Mouse (Mus musculus) neural tube, embryonic 15.5 days (tissue): ENCODE data around the gene Adpgk. TPM values are rescaled to one million over a fixed set of nuclear protein-coding genes. Genes with fewer than 3 reads are reported as not detected.

ENCODE experiments used
- ATAC-seq: fragments of 200-750 bp; cut with Nextera tagmentation; 2 replicates; pipeline ENCODE4 v1.8.0; 2017; ENCODE audit warnings: mild to moderate bottlenecking, moderate TSS enrichment, moderate library complexity; ENCODE audit not compliant: low FRiP score
- H3K27ac ChIP-seq: fragments of 300-500 bp; sonication (generic); replicated peaks from 2 replicates; pipeline ENCODE4 v1.5.1; 2015; ENCODE audit warnings: mild to moderate bottlenecking, inconsistent platforms
- H3K27me3 ChIP-seq: fragments of 300-500 bp; sonication (generic); replicated peaks from 2 replicates; pipeline ENCODE4 v1.6.1; 2015; ENCODE audit warnings: inconsistent platforms
- H3K36me3 ChIP-seq: fragments of 300-500 bp; sonication (generic); 2 replicates; pipeline ENCODE4 v1.6.1; 2015; ENCODE audit warnings: inconsistent platforms
- H3K4me1 ChIP-seq: fragments of 300-500 bp; sonication (generic); 2 replicates; pipeline ENCODE4 v1.6.1; 2015; ENCODE audit warnings: inconsistent platforms
- H3K4me2 ChIP-seq: fragments of 300-500 bp; sonication (generic); 2 replicates; pipeline ENCODE4 v1.6.1; 2015; ENCODE audit warnings: inconsistent platforms, mild to moderate bottlenecking, moderate library complexity
- H3K4me3 ChIP-seq: fragments of 300-500 bp; sonication (generic); replicated peaks from 2 replicates; pipeline ENCODE4 v1.5.1; 2015; ENCODE audit warnings: mild to moderate bottlenecking, inconsistent platforms
- H3K9ac ChIP-seq: fragments of 300-500 bp; sonication (generic); replicated peaks from 2 replicates; pipeline ENCODE4 v1.6.1; 2015; ENCODE audit warnings: mild to moderate bottlenecking, inconsistent platforms
- H3K9me3 ChIP-seq: fragments of 300-500 bp; sonication (generic); replicated peaks from 2 replicates; pipeline ENCODE4 v1.6.1; 2016; ENCODE audit warnings: inconsistent platforms
- WGBS: fragments of 180-500 bp; shearing (Covaris S2); methylation state at CpG from one replicate; pipeline ENCODE4 v1.1.7; 2015; ENCODE audit warnings: mixed read lengths; 5-methylcytosine and 5-hydroxymethylcytosine counted together
- polyA plus RNA-seq: library from polyadenylated mRNA; unstranded; fragments of >200 nt; fragmentation: Nextera tagmentation; extraction: Ambion mirVana; gene quantifications from 2 replicates; pipeline ENCODE4 v1.2.1, GENCODE M21; 2015

Gene Adpgk
- 24.1 and 26.5 TPM in 2 replicates for polyA plus RNA-seq

DNA sequence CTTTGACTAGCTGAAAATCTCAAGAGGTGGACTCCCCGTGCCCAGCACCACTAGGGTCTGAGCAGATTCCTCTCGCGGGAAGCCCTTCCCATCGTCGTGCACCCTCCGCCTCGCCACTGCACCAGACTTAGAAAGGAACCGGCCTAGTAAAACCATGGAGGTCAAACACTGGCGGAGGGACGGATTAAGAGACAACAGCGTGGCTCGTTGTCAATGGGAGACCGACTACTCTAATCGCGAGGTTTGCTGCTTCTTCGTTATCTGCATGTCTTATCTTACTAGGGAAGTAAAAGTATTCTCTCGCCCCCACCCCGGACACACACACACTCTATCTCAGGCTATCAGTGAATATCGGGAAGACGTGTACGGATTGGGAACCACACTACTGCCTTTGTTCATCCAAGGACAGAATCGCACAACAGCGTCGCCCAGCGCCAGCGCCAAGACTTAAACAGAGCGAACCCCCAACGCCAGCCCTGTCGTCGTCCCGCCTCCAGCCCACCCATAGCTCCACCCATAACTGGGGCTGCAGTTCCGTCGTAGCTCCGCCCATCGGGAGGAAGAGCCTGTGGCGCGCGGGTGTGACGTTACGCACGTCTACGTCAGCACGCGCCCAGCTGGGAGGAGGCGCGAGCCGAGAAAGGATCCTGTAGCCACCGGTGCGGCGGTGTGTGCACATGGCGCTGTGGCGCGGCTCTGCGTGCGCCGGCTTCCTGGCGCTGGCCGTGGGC is at the start of gene Adpgk:
Adpgk (plus strand) TSS at position 602 of the 731 bp plus-strand sequence.
- peak; percentile 99 for ATAC-seq
- WGBS: 1% methylated on average over 57 of the region's 58 CpGs
- H3K36me3 ChIP-seq: no peaks in the 10 kb centered on the region

DNA sequence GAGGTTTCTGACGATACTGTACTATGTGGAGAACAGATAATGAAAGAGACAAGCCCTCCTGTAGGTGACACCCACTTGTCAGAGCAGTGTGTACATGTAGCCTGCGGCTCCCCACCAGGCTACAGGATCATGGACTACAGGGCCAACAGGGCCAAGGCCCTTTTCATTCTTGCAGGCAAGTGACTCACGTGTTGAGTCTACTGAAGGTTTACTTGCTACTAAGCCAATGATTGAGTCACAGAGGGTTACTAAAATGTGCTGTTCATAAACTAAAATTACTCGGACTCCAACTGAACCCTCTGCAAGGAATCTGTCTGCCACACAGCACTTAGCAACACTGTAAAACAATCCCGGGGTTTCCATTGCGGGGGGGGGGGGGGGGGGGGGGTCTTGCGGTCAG is 46.2 kb upstream of the Adpgk start:
- no peaks in the 10 kb centered on the region for H3K36me3 ChIP-seq
- H3K4me1 ChIP-seq: 0 out of 2 replicates have a peak, but pooled peaks cover 5% of the 10 kb centered on the region
- H3K4me2 ChIP-seq: no peak overlapping the region
- H3K27me3 ChIP-seq: no peaks in the 10 kb centered on the region
- H3K9ac ChIP-seq: no peak overlapping the region
- H3K27ac ChIP-seq: no peak overlapping the region
- no peak overlapping the region for H3K4me3 ChIP-seq
- no peak for ATAC-seq
- no peaks in the 10 kb centered on the region for H3K9me3 ChIP-seq
- 63% methylated on average over 7 of the region's 7 CpGs for WGBS

More for the DNA sequence above, at the start of gene Adpgk:
- Histone ChIP-seq H3K4me1 (peaks cover 30% of the 10 kb centered on the region), H3K4me3 (peak within 1 kb of the TSS; percentile 98), H3K9ac (peak within 1 kb of the TSS; percentile 97), H3K27me3 (no peaks in the 10 kb centered on the region), H3K9me3 (no peaks in the 10 kb centered on the region), H3K4me2 (peak within 1 kb of the TSS; percentile 72), H3K27ac (peak within 1 kb of the TSS; percentile 94)

DNA sequence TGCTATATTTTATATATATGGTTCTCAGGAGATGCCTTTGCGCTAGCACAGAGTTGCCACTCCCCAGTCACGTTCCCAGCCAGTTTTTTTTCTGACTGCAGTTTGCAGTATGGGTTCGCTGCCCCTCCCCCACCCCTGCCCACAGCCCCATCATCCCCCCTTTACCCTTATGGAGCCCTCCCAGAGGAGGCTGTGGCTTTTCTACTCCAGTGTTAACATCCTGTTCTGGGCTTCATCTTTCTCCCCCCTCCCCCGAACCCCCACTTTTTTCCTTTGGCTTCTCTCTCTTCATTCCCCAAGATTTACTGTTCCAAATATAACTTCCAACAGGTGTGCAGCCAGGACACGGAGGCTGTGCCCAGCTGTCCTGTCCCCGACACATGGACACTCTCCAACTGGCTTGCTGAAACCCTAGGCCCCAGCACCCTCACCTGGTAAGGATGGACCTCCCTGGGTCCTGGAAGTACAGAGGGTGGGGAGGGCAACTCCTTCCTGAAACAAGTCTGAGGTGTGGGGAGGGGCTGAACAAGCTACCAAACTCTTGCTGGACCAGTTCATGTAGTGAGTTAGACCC is 44.8 kb upstream of the Adpgk start:
- Histone ChIP-seq H3K4me1 (0 out of 2 replicates have a peak, but pooled peaks cover 5% of the 10 kb centered on the region), H3K36me3 (no peaks in the 10 kb centered on the region), H3K4me3 (no peak overlapping the region), H3K27ac (no peak overlapping the region), H3K27me3 (no peaks in the 10 kb centered on the region), H3K4me2 (no peak overlapping the region), H3K9me3 (no peaks in the 10 kb centered on the region), H3K9ac (no peak overlapping the region)
- no peak for ATAC-seq
- WGBS: 60% methylated on average over 6 of the region's 6 CpGs

DNA sequence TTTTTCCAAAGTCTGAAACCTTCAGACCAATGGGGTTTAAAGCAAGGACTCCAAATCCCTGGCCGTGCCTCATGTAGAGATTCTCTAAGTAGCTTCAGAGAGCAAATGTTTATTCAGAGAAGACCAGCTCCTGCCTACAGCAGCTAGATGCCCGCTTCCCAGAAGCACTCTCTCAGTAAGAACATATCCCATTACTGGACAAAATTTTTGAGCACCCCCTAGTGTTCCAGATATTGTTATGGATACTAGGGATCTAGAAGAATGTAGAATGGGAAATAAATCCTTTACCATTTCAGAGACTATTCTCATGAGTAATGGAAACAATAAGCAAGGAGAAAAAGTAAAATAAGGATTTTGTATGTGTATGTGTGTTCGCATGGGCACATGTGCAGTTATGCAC is 42.0 kb upstream of the Adpgk start:
- 82% methylated on average over 3 of the region's 3 CpGs for WGBS
- Histone ChIP-seq H3K4me2 (no peak overlapping the region), H3K36me3 (no peaks in the 10 kb centered on the region), H3K4me1 (0 out of 2 replicates have a peak, but pooled peaks cover 5% of the 10 kb centered on the region), H3K27me3 (no peaks in the 10 kb centered on the region), H3K4me3 (no peak overlapping the region), H3K27ac (no peak overlapping the region), H3K9ac (no peak overlapping the region), H3K9me3 (no peaks in the 10 kb centered on the region)
- ATAC-seq: no peak

DNA sequence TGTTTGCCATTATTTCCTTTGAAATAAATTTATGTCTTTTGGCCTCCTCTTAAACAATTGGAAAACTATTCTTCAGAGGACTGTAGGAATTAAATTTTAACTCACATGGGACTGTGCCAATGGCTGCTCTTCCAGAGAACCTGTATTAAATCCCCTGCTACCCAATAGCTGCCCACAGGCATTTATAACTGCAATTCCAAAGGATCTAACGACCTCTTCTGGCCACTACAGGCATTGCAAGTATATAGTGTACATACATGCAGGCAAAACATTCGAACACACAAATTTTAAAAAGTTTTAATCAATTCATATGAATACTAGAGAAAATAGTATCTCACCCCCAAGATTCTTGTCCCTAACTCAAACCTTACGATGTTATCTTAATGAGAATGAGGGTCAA is 41.1 kb upstream of the Adpgk start:
- no peaks in the 10 kb centered on the region for H3K9me3 ChIP-seq
- H3K27ac ChIP-seq: no peak overlapping the region
- no peaks in the 10 kb centered on the region for H3K36me3 ChIP-seq
- H3K27me3 ChIP-seq: no peaks in the 10 kb centered on the region
- 64% methylated on average over 3 of the region's 3 CpGs for WGBS
- H3K4me1 ChIP-seq: 0 out of 2 replicates have a peak, but pooled peaks cover 9% of the 10 kb centered on the region
- H3K9ac ChIP-seq: no peak overlapping the region
- ATAC-seq: no peak
- no peak overlapping the region for H3K4me2 ChIP-seq
- no peak overlapping the region for H3K4me3 ChIP-seq

DNA sequence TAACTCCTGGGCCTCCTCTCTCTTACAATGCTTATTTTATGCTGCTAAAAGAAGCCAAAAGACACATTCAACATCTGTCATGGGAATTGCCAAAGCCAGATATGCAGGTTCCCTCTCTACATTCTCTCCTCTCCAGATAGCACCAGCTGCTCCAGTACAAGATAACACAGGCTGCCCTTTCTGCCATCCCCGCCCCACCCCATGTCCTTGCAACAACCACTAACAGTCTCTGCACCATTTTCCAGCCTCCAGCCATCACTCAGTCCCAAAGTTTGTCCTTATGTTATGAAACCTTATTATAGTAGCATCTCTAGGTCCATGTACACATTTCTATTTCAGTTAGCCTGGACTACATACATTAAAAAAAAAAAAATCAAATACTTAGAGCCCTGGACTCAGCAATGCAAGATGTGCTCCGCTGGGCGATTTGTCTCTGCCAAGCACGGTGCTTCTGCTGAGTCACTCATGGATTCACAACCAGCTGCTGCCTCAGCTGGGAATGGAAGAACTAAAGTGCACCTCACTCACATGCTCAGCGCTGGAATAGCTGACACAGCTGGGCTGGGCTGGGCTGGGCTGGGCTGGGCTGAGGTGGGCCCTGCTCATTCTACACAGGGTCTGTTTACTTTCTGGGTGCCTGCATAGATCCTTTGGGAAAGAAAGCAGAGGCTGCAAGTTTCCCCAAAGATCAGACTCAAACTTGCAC is 36.5 kb upstream of the Adpgk start:
- Histone ChIP-seq H3K4me3 (no peak overlapping the region), H3K4me2 (no peak overlapping the region), H3K4me1 (peaks cover 9% of the 10 kb centered on the region), H3K9me3 (no peaks in the 10 kb centered on the region), H3K27ac (no peak overlapping the region), H3K36me3 (no peaks in the 10 kb centered on the region), H3K27me3 (no peaks in the 10 kb centered on the region), H3K9ac (no peak overlapping the region)
- ATAC-seq: no peak
- WGBS: 63% methylated on average over 5 of the region's 5 CpGs

DNA sequence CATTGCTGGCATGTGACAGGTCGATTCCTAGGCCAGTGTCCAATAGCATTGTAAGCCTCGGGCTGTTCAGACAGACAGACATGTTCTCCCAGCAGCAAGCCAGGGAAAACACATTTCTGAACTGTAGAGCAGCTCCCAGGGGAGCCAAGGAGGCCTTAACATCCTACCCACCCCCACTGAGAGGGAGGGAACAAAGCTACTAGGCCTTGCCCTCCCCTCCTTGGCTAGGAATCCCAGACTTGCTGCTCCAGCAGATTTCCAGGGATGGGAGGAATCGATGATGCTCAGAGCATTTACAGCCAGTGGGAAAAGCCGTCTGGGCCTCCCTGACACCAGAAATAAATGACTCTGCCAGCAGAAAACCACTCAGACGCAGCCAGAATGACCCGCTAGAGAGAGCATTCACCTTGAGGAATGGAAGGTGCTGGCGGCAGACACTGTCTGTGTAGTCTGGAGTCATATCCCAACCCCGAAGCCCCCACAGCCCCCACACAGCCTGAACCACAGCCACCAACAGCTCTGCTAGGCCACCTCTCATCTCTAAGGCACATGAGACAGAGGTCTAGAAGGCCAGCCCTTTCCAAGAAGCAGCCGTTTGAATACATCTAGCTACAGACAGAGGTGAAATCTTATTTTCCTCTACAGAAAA is 31.4 kb upstream of the Adpgk start:
- peaks cover 24% of the 10 kb centered on the region for H3K4me1 ChIP-seq
- no peak overlapping the region for H3K4me3 ChIP-seq
- no peak overlapping the region for H3K9ac ChIP-seq
- peak; percentile 59 for ATAC-seq
- whole genome bisulfite sequencing: 40% methylated on average over 9 of the region's 9 CpGs
- H3K36me3 ChIP-seq: no peaks in the 10 kb centered on the region
- H3K4me2 ChIP-seq: no peak overlapping the region
- H3K27ac ChIP-seq: peak overlapping the region; percentile 72
- H3K27me3 ChIP-seq: no peaks in the 10 kb centered on the region
- H3K9me3 ChIP-seq: no peaks in the 10 kb centered on the region

DNA sequence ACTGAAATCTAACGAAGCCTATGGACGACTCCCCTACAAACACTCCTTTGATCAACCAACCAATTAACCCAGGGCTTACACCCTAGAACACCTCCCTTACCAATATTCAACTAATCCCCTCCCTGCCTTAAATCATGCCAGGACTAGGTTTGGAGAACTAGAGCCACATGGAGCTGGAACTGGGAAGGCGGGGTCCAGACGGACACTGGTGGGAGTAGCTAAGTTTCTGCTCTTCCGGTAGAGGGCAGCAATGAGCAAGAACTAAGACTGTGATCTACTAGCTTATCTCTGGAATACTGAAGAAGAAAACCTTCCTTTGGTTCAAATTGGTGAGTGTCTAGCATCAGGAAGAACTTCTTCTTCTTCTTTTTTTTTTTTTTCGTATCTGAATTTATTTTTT is 25.0 kb upstream of the Adpgk start:
- H3K27ac ChIP-seq: no peak overlapping the region
- no peaks in the 10 kb centered on the region for H3K36me3 ChIP-seq
- no peaks in the 10 kb centered on the region for H3K9me3 ChIP-seq
- H3K4me3 ChIP-seq: no peak overlapping the region
- no peak overlapping the region for H3K4me2 ChIP-seq
- H3K9ac ChIP-seq: no peak overlapping the region
- 60% methylated on average over 6 of the region's 6 CpGs for WGBS
- no peak for ATAC-seq
- peaks cover 13% of the 10 kb centered on the region for H3K4me1 ChIP-seq
- H3K27me3 ChIP-seq: no peaks in the 10 kb centered on the region

DNA sequence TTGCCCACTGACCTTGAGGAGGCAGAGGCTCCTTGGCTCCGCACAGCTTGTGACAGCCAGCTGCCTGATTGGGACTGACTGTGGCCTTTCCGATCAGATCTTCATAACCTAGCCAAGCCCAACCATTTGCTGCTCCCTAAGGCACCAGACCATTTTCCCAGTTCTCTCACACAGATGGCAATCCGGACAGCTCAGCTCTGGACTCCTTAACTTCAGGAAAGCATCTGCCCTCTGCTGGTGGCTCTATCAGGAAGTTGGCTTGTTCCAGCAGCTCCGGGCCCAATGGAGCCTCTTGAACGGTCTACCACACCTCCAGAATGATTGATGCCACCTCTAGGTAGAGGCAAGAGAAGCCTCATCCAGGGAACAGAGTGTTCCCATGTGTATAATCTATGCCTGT is 21.6 kb upstream of the Adpgk start:
- Histone ChIP-seq H3K4me1 (peaks cover 5% of the 10 kb centered on the region; the same call in 1 of the 2 replicates), H3K9me3 (no peaks in the 10 kb centered on the region), H3K27me3 (no peaks in the 10 kb centered on the region), H3K27ac (no peak overlapping the region), H3K9ac (no peak overlapping the region), H3K36me3 (no peaks in the 10 kb centered on the region), H3K4me3 (no peak overlapping the region), H3K4me2 (no peak overlapping the region)
- 28% methylated on average over 5 of the region's 5 CpGs for WGBS
- peak; percentile 45; the same call in 1 of the 2 replicates for ATAC-seq

DNA sequence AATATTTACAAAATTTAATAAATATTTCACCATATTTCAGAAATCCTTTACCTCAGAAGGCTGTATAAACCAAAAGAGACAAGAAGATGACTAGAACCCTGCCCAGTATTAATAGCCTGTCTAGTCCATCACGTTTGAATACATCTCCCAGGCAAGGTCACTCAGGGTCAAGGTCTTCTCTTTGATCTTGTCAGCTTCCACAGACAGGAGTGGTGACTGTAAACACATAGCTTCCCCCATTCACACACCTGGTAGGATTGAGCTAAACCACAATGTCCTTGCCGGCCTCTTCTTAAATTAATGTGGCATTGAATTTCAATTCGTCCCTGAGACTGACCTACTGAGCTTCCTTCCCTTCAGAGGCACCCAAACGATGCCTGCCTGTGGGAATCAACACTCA is 20.3 kb upstream of the Adpgk start:
- H3K36me3 ChIP-seq: no peaks in the 10 kb centered on the region
- H3K9me3 ChIP-seq: no peaks in the 10 kb centered on the region
- no peak overlapping the region for H3K4me2 ChIP-seq
- no peak overlapping the region for H3K27ac ChIP-seq
- ATAC-seq: no peak
- peaks cover 5% of the 10 kb centered on the region; the same call in 1 of the 2 replicates for H3K4me1 ChIP-seq
- H3K4me3 ChIP-seq: no peak overlapping the region
- no peak overlapping the region for H3K9ac ChIP-seq
- 28% methylated on average over 4 of the region's 4 CpGs for whole genome bisulfite sequencing
- no peaks in the 10 kb centered on the region for H3K27me3 ChIP-seq

DNA sequence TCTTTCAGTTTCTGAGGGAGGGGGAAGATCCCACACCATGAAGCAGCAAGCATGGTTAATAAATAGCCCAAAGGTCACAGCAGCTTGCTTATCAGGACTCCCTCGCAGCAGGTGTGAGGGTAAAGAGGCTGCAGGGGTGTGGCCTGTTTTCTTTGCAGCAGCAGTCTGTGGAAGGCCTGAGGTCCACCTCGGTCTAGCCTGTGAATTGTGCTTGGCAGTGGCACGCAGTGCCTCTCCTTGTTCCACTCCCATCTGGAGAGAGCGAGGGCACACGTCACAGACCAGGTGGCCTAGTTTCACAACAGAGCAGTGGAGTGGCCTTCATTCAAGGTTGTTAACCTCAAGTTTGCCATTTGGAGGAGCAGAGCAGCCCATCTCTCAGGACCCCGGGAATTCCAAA is 19.6 kb upstream of the Adpgk start:
- Histone ChIP-seq H3K4me3 (no peak overlapping the region), H3K27me3 (no peaks in the 10 kb centered on the region), H3K4me1 (peaks cover 5% of the 10 kb centered on the region; the same call in 1 of the 2 replicates), H3K27ac (no peak overlapping the region), H3K36me3 (no peaks in the 10 kb centered on the region), H3K9ac (no peak overlapping the region), H3K9me3 (no peaks in the 10 kb centered on the region), H3K4me2 (no peak overlapping the region)
- no peak for ATAC-seq
- 38% methylated on average over 6 of the region's 6 CpGs for WGBS
